Mouse (Mus musculus) left cerebral cortex, adult 18-20 months (tissue): ENCODE results near the gene Krtap6-1. TPM values are rescaled to one million over a fixed set of nuclear protein-coding genes. Genes with fewer than 3 reads are reported as not detected.
"Not testable (repeated sequence)": the region's sequence is repeated elsewhere in the genome, so short reads cannot be mapped to it uniquely, and the experiment has no call there.

ENCODE experiments used
- DNase-seq, 2 experiments: peaks; one replicate each; pipeline ENCODE4 v3.0.0; 2021 to 2022; ENCODE audit warnings: low spot score in 2 of 2, mixed read lengths in 1 of 2
- long read RNA-seq, 2 experiments: library from polyadenylated mRNA; stranded (forward); transcript quantifications; one replicate each; pipeline ENCODE4 v2.0.0; 2021
- total RNA-seq, 2 experiments: library from RNA; stranded (reverse); gene quantifications; 2 replicates each; pipeline ENCODE4 v1.2.3; 2021

Gene Krtap6-1
- total RNA-seq = not detected
- long read RNA-seq, experiment 1 = 0 reads
- long read RNA-seq, experiment 2 = 0 reads

GRCm38 (mm10) chr16:89031399-89031798 lies at the start of gene Krtap6-1:
Gene Krtap6-1, plus strand, starts transcription at chr16:89031699.
- DNase-seq = not testable (repeated sequence)

- DNase-seq = no peak
Observed at GRCm38 (mm10) chr16:89010659-89011058, 20.8 kb upstream of the Krtap6-1 start, which contains the start of gene Krtap22-2. Gene Krtap22-2, minus strand, starts transcription at chr16:89010759.

DNA sequence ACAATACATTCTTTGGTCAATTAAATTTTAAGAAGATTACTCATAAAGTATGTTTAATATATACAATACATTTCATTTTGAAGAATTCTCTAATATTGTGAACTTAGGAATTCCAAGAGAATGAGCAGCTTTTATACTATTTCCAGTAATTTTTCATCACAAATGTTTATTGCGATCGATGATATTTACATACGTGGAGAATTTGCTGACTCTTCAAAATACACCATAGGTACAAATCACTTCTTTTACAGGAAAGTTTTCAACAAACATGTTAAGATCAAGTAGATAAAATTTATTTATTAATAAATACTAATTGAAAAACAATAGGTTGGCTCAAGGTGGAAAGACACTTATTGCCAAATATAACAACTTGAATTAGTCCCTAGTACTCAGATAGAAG lies 17.5 kb upstream of the Krtap6-1 start:
- DNase-seq = no peak

DNA sequence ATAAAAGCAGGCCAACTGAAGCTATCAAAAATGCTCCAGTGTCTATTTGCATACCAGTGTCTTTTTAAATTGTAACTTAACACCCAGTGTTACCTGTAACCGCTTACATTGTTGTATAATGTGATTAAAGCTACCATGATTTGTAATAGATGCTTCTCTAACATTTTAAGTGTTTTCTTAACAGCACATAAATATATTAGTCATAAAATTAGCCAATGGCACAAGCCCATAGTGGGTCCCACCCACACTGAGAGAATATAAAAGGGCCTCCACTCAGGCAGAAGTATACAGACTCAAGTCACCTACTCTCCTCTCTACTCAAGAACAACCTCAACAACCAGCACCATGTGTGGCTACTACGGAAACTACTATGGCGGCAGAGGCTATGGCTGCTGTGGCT lies 16.5 kb upstream of the Krtap6-1 start, which contains the start of gene Gm10229:
Gm10229 (plus strand) TSS at position 301 of the 400 bp plus-strand sequence.
- DNase-seq = not testable (repeated sequence)

DNA sequence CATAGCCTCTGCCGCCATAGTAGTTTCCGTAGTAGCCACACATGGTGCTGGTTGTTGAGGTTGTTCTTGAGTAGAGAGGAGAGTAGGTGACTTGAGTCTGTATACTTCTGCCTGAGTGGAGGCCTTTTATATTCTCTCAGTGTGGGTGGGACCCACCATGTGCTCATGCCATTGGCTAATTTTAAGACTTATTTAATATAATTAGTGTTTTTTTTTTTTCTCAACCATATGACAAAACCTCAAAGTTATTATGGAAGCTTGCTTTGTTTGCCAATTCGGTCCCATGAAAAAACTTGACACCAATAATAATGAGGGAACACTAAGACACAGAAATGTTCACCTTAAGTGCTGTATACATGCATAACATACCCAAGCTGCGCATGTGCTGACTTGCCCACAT lies 9.9 kb downstream of the Krtap6-1 start, which contains the start of gene Gm10228:
Gm10228 (minus strand) TSS at position 101 of the 400 bp plus-strand sequence.
- DNase-seq = not testable (repeated sequence)

GRCm38 (mm10) chr16:89047783-89048182 lies 16.3 kb downstream of the Krtap6-1 start, which contains the start of gene Krtap6-5:
Gene Krtap6-5, minus strand, starts transcription at chr16:89047883.
- no peak for DNase-seq

DNA sequence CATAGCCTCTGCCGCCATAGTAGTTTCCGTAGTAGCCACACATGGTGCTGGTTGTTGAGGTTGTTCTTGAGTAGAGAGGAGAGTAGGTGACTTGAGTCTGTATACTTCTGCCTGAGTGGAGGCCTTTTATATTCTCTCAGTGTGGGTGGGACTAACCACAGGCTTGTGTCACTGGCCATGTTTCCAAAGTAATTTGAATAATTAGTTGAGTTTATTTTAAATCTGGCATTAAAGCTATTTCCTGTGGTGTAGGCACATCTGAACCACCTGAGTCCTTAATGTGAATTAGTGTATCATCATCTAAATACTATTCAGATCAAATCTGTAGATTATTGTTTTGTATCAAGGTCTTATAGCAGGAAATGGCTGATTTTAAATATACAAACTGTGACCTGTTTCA lies 32.4 kb downstream of the Krtap6-1 start, which contains the start of gene 1110025L11Rik:
1110025L11Rik (minus strand) TSS at position 101 of the 400 bp plus-strand sequence.
- not testable (repeated sequence) for DNase-seq

DNA sequence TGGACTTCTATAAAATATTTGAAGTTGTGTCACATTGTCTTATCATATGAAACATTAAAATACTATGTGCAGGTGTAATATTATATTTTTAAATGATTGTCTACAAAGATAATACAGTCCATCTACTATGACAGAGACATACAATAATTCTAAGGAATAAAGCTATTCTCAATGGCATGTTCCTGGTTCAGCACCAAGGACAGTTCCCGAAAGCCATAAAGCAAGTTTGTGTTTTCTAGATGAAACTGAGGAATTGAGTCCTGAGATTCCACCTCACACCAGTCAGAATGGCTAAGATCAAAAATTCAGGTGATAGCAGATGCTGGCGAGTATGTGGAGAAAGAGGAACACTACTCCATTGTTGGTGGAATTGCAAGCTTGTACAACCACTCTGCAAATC lies 39.5 kb downstream of the Krtap6-1 start:
- not testable (repeated sequence) for DNase-seq

Other genes starting within 250 kb of the Krtap6-1 start
- not detected for gene Gm20741, start 219.5 kb upstream of the Krtap6-1 start, total RNA-seq
- gene Krtap15, start 211.5 kb upstream of the Krtap6-1 start, total RNA-seq = not detected
- gene Krtap14, start 205.6 kb upstream of the Krtap6-1 start, total RNA-seq = not detected
- not detected for gene Krtap19-1, start 162.3 kb upstream of the Krtap6-1 start, total RNA-seq
- not detected for gene Krtap19-2, start 157.4 kb upstream of the Krtap6-1 start, total RNA-seq
- gene Krtap19-3, start 153.7 kb upstream of the Krtap6-1 start, total RNA-seq = not detected
- not detected for gene Krtap19-4, start 146.6 kb upstream of the Krtap6-1 start, total RNA-seq
- gene Krtap19-5, start 135.2 kb upstream of the Krtap6-1 start, total RNA-seq = not detected
- gene Krtap19-9b, start 99.4 kb upstream of the Krtap6-1 start, total RNA-seq = not detected
- not detected for gene Krtap16-3, start 68.8 kb upstream of the Krtap6-1 start, total RNA-seq
- gene Krtap22-2, start 20.9 kb upstream of the Krtap6-1 start, total RNA-seq = not detected
- gene Gm10229, start 16.4 kb upstream of the Krtap6-1 start, total RNA-seq = not detected
- not detected for gene Gm10228, start 9.8 kb downstream of the Krtap6-1 start, total RNA-seq
- not detected for gene Krtap6-5, start 16.2 kb downstream of the Krtap6-1 start, total RNA-seq
- gene 1110025L11Rik, start 32.3 kb downstream of the Krtap6-1 start, total RNA-seq = not detected
- not detected for gene Krtap6-3, start 52.3 kb downstream of the Krtap6-1 start, total RNA-seq
- gene Gm6358, start 109.2 kb downstream of the Krtap6-1 start, total RNA-seq = not detected
- not detected for gene Gm10061, start 119.4 kb downstream of the Krtap6-1 start, total RNA-seq
- gene Gm9789, start 126.3 kb downstream of the Krtap6-1 start, total RNA-seq = not detected
- gene Gm7735, start 137.8 kb downstream of the Krtap6-1 start, total RNA-seq = not detected
- gene 1110057P08Rik, start 143.0 kb downstream of the Krtap6-1 start, total RNA-seq = not detected
- not detected for gene Krtap20-2, start 174.2 kb downstream of the Krtap6-1 start, total RNA-seq